In the genomic region with DNA sequence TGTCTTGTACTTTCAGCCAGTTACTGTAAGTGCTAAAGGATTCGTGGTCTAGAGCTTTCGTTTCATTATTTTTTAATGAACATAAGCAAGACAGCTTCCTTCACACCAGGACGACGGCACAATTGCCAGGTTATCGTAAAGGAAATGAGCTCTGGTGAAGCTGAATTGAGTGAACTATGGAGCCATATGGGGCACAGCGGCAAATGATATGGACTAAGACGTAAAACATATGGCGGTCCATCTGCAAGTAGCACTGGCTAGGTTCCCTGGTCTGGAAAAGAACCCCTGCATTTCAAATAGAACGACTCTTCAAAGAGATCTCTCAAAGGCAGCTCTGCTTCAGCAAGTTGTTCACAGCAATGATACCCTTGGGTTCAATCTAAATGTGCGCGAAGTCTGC, we compare ENCODE assay signal across 9 mouse cellular contexts. TPM values are rescaled to one million over a fixed set of nuclear protein-coding genes. Genes with fewer than 3 reads are reported as not detected.
DNase-seq lines count a peak whose midpoint lies in the region; ATAC-seq lines count a peak whose summit lies in the region.
"Had no signal": no experiment of that assay in that cellular context is flagged by ENCODE, and none has a peak within 500 bp of the region (broad histone marks: within the 10 kb centered on the region; RNA-seq: fewer than 3 reads in every experiment).

No protein-coding gene starts in this region.

- peak overlapping the region; percentile 92 for H3K9ac ChIP-seq in heart, embryonic 13.5 days
- peak overlapping the region; percentile 98 for H3K9ac ChIP-seq in hindbrain, embryonic 14.5 days
- H3K9ac ChIP-seq in midbrain, embryonic 16.5 days (ENCODE audit: low read depth, low read length), result peak overlapping the region; percentile 95

- no peaks in the 10 kb centered on the region for H3K9me3 ChIP-seq in heart, embryonic 13.5 days
- no peaks in the 10 kb centered on the region for H3K9me3 ChIP-seq in hindbrain, embryonic 14.5 days (ENCODE audit: control insufficient read depth, low read length)
- H3K9me3 ChIP-seq in midbrain, embryonic 16.5 days (replicated peaks; ENCODE audit: control insufficient read depth, low read length, poor library complexity, severe bottlenecking), result no peaks in the 10 kb centered on the region

- H3K27me3 ChIP-seq in heart, embryonic 13.5 days (replicated peaks), result peaks cover 7% of the 10 kb centered on the region
- H3K27me3 ChIP-seq in hindbrain, embryonic 14.5 days (ENCODE audit: control insufficient read depth, insufficient read depth, low read length), result no peaks in the 10 kb centered on the region
- no peaks in the 10 kb centered on the region for H3K27me3 ChIP-seq in midbrain, embryonic 16.5 days (ENCODE audit: control insufficient read depth, insufficient read depth, low read depth, low read length)

- H3K4me1 ChIP-seq in heart, embryonic 13.5 days, result peaks cover 52% of the 10 kb centered on the region
- H3K4me1 ChIP-seq in hindbrain, embryonic 14.5 days (replicated peaks; ENCODE audit: control insufficient read depth, insufficient read depth, low read length), result peaks cover 44% of the 10 kb centered on the region
- peaks cover 45% of the 10 kb centered on the region for H3K4me1 ChIP-seq in midbrain, embryonic 16.5 days (ENCODE audit: control insufficient read depth, insufficient read depth, low read length)

- peaks cover 9% of the 10 kb centered on the region for H3K36me3 ChIP-seq in heart, embryonic 13.5 days
- H3K36me3 ChIP-seq in hindbrain, embryonic 14.5 days (replicated peaks; ENCODE audit: control insufficient read depth, insufficient read depth), result peaks cover 17% of the 10 kb centered on the region
- H3K36me3 ChIP-seq in midbrain, embryonic 16.5 days (ENCODE audit: control insufficient read depth, insufficient read depth, low read length), result no peaks in the 10 kb centered on the region; the same call in 1 of the 2 replicates

- no peak for ATAC-seq in heart, embryonic 13.5 days (ENCODE audit: extremely low read depth, insufficient number of reproducible peaks, low FRiP score, low TSS enrichment)
- ATAC-seq in hindbrain, embryonic 14.5 days (ENCODE audit: low FRiP score), result no peak
- no peak for ATAC-seq in midbrain, embryonic 16.5 days

- H3K27ac ChIP-seq in heart, embryonic 13.5 days (replicated peaks), result peak overlapping the region; percentile 30
- peak overlapping the region; percentile 98 for H3K27ac ChIP-seq in hindbrain, embryonic 14.5 days
- peak overlapping the region; percentile 29 for H3K27ac ChIP-seq in midbrain, embryonic 16.5 days (ENCODE audit: low read length)

- H3K4me2 ChIP-seq in heart, embryonic 13.5 days, result peak overlapping the region; percentile 93
- peak overlapping the region; percentile 77 for H3K4me2 ChIP-seq in hindbrain, embryonic 14.5 days (replicated peaks)
- peak overlapping the region; percentile 73 for H3K4me2 ChIP-seq in midbrain, embryonic 16.5 days (ENCODE audit: low read length)

- no peak for DNase-seq in heart, adult 9 months (ENCODE audit: low spot score in 2 of 2)
- peak; percentile 31 to 55 for DNase-seq in cerebellum, postnatal 14 days
- DNase-seq in hindbrain, embryonic 14.5 days (ENCODE audit: low spot score), result peak; percentile 42
- no peak for DNase-seq in right cerebral cortex, postnatal 4 days
- DNase-seq in right cerebral cortex, postnatal 10 days (ENCODE audit: low spot score in 2 of 2), result no peak
- DNase-seq in urinary bladder, postnatal 25 days (ENCODE audit: low spot score), result no peak

- peak overlapping the region; percentile 71 for H3K4me3 ChIP-seq in heart, embryonic 13.5 days
- peak overlapping the region; percentile 91 for H3K4me3 ChIP-seq in hindbrain, embryonic 14.5 days (replicated peaks; ENCODE audit: low read length)
- peak overlapping the region; percentile 81 for H3K4me3 ChIP-seq in midbrain, embryonic 16.5 days (ENCODE audit: low read depth, low read length)
- H3K4me3 ChIP-seq: erythroblast, embryonic 14.5 days had no signal

- 62% methylated on average over 11 of the region's 11 CpGs for WGBS in heart, embryonic 13.5 days
- WGBS in hindbrain, embryonic 14.5 days, result 18% methylated on average over 11 of the region's 11 CpGs
- WGBS in midbrain, embryonic 16.5 days, result 26% methylated on average over 11 of the region's 11 CpGs

RNA-seq across cellular contexts. Expression of gene Rgmb, which starts 6.5 kb away (rescaled TPM):
- polyA plus RNA-seq in heart, embryonic 13.5 days (2015; fragmentation: Nextera tagmentation; extraction: Ambion mirVana), result 8.4 and 9.8 TPM in 2 replicates
- polyA plus RNA-seq in hindbrain, embryonic 14.5 days (2014; fragmentation: Nextera tagmentation; extraction: Ambion mirVana), result 95.0 and 100.0 TPM in 2 replicates
- 56.8 and 57.1 TPM in 2 replicates for polyA plus RNA-seq in midbrain, embryonic 16.5 days (2015; fragmentation: Nextera tagmentation; extraction: Ambion mirVana)
- polyA plus RNA-seq: erythroblast, embryonic 14.5 days had no signal

Comparison
In these comparisons a context has a peak if more than half of its experiments do, and no peak if none do; other contexts are left out.
1. H3K27ac ChIP-seq: peak in every context shown above with its lines; median percentile 98 in hindbrain, embryonic 14.5 days; 30 in heart, embryonic 13.5 days; 29 in midbrain, embryonic 16.5 days.
2. DNase-seq: peak in cerebellum, postnatal 14 days (2 of 2) and hindbrain, embryonic 14.5 days (single experiment); none in heart, adult 9 months (0 of 2), right cerebral cortex, postnatal 4 days (single experiment), right cerebral cortex, postnatal 10 days (0 of 2) and urinary bladder, postnatal 25 days (single experiment).
3. Peak in every context shown above with its lines, with median percentiles within 50 percentile points of each other: H3K4me2 ChIP-seq, H3K4me3 ChIP-seq and H3K9ac ChIP-seq.